Mouse (Mus musculus): ENCODE results near the gene Epor.

DNA sequence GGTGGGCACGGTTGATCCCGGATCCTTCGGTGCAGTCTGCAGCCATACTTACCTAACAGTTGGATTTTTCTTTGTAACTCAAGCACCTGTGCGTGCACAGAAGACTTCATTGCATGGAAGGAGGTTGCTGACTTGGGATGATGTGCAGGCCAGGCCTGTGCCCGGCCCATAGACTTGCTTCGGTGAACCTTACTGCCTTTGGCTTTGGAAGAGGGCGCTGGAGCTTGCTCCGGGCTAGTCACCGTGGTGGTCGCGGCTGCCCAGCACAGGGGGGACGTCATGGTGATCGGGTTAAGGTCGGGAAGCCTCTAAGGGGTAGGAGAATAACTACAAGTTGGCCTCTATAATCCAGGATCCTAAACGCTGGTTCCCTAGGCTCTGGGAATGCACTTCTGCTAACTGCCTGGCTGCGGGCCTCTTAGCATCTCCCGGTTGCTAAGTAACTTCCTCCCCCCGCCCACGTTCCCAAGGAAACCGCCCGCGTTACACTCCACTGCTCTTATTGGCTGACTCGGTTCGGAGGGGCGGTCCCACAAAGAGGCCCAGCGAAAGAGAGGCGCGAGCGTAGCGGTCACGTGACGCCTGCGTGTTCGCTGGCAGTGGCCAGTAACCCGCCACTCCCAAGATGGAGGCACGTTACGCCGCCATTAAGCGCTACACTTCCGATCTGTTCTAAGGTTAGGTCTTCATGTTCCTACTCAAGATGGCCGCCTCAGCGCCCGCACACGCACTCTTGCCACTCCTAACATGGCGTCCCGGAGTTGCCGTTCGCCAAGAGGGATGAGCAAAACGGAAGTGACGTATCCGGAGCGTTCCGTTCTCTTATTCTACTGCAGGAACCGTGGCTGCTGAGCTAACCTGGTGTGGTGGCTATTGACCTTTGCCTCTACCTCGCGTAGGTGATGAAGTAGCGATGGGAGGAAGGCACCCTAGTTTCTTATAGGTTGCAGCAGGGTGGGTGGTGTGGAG, 39.2 kb upstream of the Epor start, which contains the start of the genes Ccdc151 and Prkcsh:
- no peak; the same call in 1 of the 2 replicates for TF ChIP-seq CTCF (IDR thresholded peaks at IDR 0.05; ENCODE audit: control insufficient read depth, insufficient read depth, low read length)
- no peak for TF ChIP-seq POLR2A (IDR thresholded peaks at IDR 0.05; ENCODE audit: borderline replicate concordance, control insufficient read depth, low read depth, low read length)
